Mouse (Mus musculus) bone marrow, adult 2 months (tissue): ENCODE results near the gene Neu3.

Experiments used
- CTCF ChIP-seq: fragments of 200-500 bp; IDR thresholded peaks from 2 replicates; pipeline ENCODE4 v1.5.1; 2011; ENCODE audit warnings: low read length, control low read depth; ENCODE audit not compliant: control insufficient read depth, insufficient read depth
- POLR2A ChIP-seq: fragments of 200-500 bp; IDR thresholded peaks from 2 replicates; pipeline ENCODE4 v1.6.1; 2011; ENCODE audit warnings: low read depth, mild to moderate bottlenecking, control low read depth, low read length, borderline replicate concordance; ENCODE audit not compliant: control insufficient read depth

- no peak for TF ChIP-seq CTCF
- no peak for TF ChIP-seq POLR2A
Observed at GRCm38 (mm10) chr7:99823045-99823663, 5.1 kb downstream of the Neu3 start.
